Mouse (Mus musculus): ENCODE measurements at regions not wholly inside any gene's neighbourhood (a gene's known extent, or its start where the extent isn't known, plus 50 kb on each side); places are given as distances from the start of the nearest gene placed in this dataset.

DNA sequence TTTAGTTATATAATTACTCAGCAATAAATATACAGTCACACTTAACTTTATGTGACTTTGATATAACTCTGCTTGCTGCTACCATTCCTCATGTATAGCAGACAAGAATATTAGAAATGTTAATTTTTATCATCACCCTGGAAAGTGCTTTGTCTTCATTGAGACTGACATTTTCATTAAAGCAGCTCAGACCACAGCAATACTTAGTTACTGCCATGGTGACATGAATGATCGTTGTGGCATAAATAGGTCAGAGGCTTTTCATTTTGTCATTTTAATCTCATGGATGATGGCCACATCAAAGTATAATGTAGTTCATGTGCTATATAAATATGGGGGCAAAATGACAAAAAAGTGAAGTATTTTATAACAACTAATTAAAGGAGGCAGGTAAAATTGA lies 498.1 kb downstream of the Slc22a22 start:
- TF ChIP-seq CTCF (IDR thresholded peaks at IDR 0.05; ENCODE audit: low read depth, low read length) (no peak), POLR2A (IDR thresholded peaks at IDR 0.05; ENCODE audit: extremely low read depth, insufficient read depth, low read length) (no peak)
